Mouse (Mus musculus) forebrain, embryonic 12.5 days (tissue): Measurements from ENCODE around the gene Sin3b. TPM values are rescaled to one million over a fixed set of nuclear protein-coding genes. Genes with fewer than 3 reads are reported as not detected.

Source experiments
- ATAC-seq: fragments of 200-750 bp; cut with Nextera tagmentation; 2 replicates; pipeline ENCODE4 v1.8.0; 2017; ENCODE audit warnings: moderate TSS enrichment; ENCODE audit not compliant: low FRiP score
- H3K27ac ChIP-seq: fragments of 300-500 bp; sonication (generic); 2 replicates; pipeline ENCODE4 v1.5.1; 2016; ENCODE audit warnings: mild to moderate bottlenecking
- H3K27me3 ChIP-seq: fragments of 300-500 bp; sonication (generic); 2 replicates; pipeline ENCODE4 v1.6.1; 2016; ENCODE audit warnings: mild to moderate bottlenecking
- H3K36me3 ChIP-seq: fragments of 300-500 bp; sonication (generic); replicated peaks from 2 replicates; pipeline ENCODE4 v1.6.1; 2016; ENCODE audit warnings: mild to moderate bottlenecking
- H3K4me1 ChIP-seq: fragments of 300-500 bp; sonication (generic); 2 replicates; pipeline ENCODE4 v1.6.1; 2016
- H3K4me2 ChIP-seq: fragments of 300-500 bp; sonication (generic); 2 replicates; pipeline ENCODE4 v1.6.1; 2016; ENCODE audit warnings: mild to moderate bottlenecking, moderate library complexity
- H3K4me3 ChIP-seq: fragments of 300-500 bp; sonication (generic); replicated peaks from 2 replicates; pipeline ENCODE4 v1.5.1; 2016; ENCODE audit warnings: mild to moderate bottlenecking
- H3K9ac ChIP-seq: fragments of 300-500 bp; sonication (generic); 2 replicates; pipeline ENCODE4 v1.6.1; 2016; ENCODE audit warnings: mild to moderate bottlenecking
- H3K9me3 ChIP-seq: fragments of 300-500 bp; sonication (generic); 2 replicates; pipeline ENCODE4 v1.6.1; 2016
- WGBS: fragments of 180-500 bp; shearing (Covaris S2); methylation state at CpG from one replicate; pipeline ENCODE4 v1.1.7; 2016; 5-methylcytosine and 5-hydroxymethylcytosine counted together
- polyA plus RNA-seq: library from polyadenylated mRNA; unstranded; fragments of >200 nt; fragmentation: Nextera tagmentation; extraction: Ambion mirVana; gene quantifications from 2 replicates; pipeline ENCODE4 v1.2.1, GENCODE M21; 2016

The Sin3b gene
- polyA plus RNA-seq, 1 experiment from 2014 or later, result 151 TPM

- Histone ChIP-seq H3K9me3 (no peaks in the 10 kb centered on the region), H3K4me2 (no peak overlapping the region), H3K4me1 (peaks cover 11% of the 10 kb centered on the region), H3K36me3 (peaks cover 10% of the 10 kb centered on the region), H3K27ac (no peak overlapping the region), H3K4me3 (no peak overlapping the region), H3K27me3 (no peaks in the 10 kb centered on the region), H3K9ac (no peak overlapping the region)
- WGBS, result 20% methylated on average over 1 of the region's 1 CpGs
- no peak for ATAC-seq
Measured at GRCm38 (mm10) chr8:72720541-72720940, 2.5 kb upstream of the Sin3b start.

- peak overlapping the region; percentile 98 for H3K9ac ChIP-seq
- 2% methylated on average over 30 of the region's 30 CpGs for WGBS
- H3K4me3 ChIP-seq, result peak overlapping the region; percentile 93
- no peak overlapping the region for H3K27ac ChIP-seq
- no peaks in the 10 kb centered on the region for H3K9me3 ChIP-seq
- peak overlapping the region; percentile 96 for H3K4me2 ChIP-seq
- peaks cover 41% of the 10 kb centered on the region for H3K36me3 ChIP-seq
- peak; percentile 37 for ATAC-seq
- H3K4me1 ChIP-seq, result peaks cover 12% of the 10 kb centered on the region
- no peaks in the 10 kb centered on the region for H3K27me3 ChIP-seq
Measured at GRCm38 (mm10) chr8:72723651-72724001, 541 bp downstream of the Sin3b start.

DNA sequence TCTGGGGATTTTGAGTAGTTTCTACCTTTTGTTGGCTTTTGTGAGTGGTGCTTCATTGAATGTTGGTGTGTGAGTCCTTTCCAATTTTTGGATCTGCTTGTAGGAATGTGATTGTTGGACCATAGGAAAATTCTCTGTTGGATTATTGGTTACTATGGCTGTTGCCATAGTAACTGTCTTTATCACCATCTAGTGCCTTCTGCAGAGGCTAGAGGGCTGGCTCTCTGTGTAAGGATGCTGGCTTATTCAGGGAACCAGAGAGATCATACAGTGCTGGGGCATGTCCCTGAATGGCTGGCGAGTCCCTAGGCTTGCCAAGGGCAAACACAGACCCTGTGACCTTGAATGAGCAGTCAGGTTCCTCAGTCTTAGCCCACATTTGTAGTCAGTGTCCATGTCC is 5.6 kb downstream of the Sin3b start:
- Histone ChIP-seq H3K4me1 (peaks cover 14% of the 10 kb centered on the region), H3K9me3 (no peaks in the 10 kb centered on the region), H3K4me2 (no peak overlapping the region), H3K9ac (no peak overlapping the region), H3K27me3 (no peaks in the 10 kb centered on the region), H3K4me3 (no peak overlapping the region), H3K27ac (no peak overlapping the region), H3K36me3 (peaks cover 89% of the 10 kb centered on the region)
- no peak for ATAC-seq
- 94% methylated on average over 1 of the region's 1 CpGs for WGBS

DNA sequence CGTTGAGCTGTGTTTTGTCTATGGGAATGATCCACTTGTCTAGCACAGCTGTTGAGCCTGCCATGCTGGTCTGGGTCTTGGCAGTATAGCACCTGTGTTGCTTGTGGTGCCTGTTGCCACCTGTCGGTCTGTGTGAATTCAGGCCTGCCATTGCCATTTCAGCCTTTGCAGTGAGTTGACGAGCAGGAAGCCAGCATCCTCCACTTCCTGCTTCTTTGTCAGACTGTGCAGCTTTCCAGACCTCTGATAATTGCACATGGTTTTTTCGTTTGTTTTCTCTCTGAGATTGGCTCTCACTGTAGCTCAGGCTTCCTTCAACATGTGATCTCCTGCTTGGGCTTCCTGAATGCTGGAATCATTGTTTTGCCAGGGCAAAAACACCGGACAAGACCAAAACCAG is 11.9 kb downstream of the Sin3b start:
- no peak overlapping the region for H3K9ac ChIP-seq
- no peaks in the 10 kb centered on the region for H3K9me3 ChIP-seq
- 92% methylated on average over 5 of the region's 5 CpGs for WGBS
- H3K4me2 ChIP-seq, result no peak overlapping the region
- H3K36me3 ChIP-seq, result peaks cover 95% of the 10 kb centered on the region
- H3K27me3 ChIP-seq, result no peaks in the 10 kb centered on the region
- no peak overlapping the region for H3K27ac ChIP-seq
- no peaks in the 10 kb centered on the region for H3K4me1 ChIP-seq
- no peak overlapping the region for H3K4me3 ChIP-seq
- ATAC-seq, result no peak

GRCm38 (mm10) chr8:72736868-72737267 is 13.8 kb downstream of the Sin3b start:
- H3K4me1 ChIP-seq, result no peaks in the 10 kb centered on the region
- no peak overlapping the region for H3K4me2 ChIP-seq
- no peaks in the 10 kb centered on the region for H3K9me3 ChIP-seq
- no peak overlapping the region for H3K4me3 ChIP-seq
- no peak for ATAC-seq
- no peaks in the 10 kb centered on the region for H3K27me3 ChIP-seq
- H3K36me3 ChIP-seq, result peaks cover 94% of the 10 kb centered on the region
- H3K27ac ChIP-seq, result no peak overlapping the region
- no peak overlapping the region for H3K9ac ChIP-seq

DNA sequence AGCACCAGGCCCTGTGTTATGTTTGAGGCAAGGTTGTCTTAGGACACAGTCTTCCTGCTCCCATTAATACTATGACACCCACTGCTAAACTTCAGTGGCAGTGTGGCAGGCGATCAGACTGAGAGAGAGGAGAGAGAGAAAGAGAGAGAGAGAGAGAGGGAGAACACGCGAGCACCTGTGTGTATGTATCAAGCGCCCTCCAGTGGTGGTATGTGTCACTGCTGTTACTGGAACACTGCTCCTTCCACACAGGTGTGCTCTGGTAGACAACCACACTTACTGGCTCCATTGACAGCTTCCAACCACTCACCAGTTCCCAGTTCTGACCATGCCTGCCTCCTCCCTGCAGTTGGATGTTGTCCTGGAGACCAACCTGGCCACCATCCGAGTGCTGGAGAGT is 23.0 kb downstream of the Sin3b start:
- Histone ChIP-seq H3K9ac (no peak overlapping the region), H3K4me1 (no peaks in the 10 kb centered on the region), H3K36me3 (peaks cover 100% of the 10 kb centered on the region), H3K27ac (no peak overlapping the region), H3K4me2 (no peak overlapping the region), H3K9me3 (no peaks in the 10 kb centered on the region), H3K4me3 (no peak overlapping the region), H3K27me3 (no peaks in the 10 kb centered on the region)
- WGBS, result 43% methylated on average over 5 of the region's 5 CpGs
- ATAC-seq, result peak; percentile 49; the same call in 1 of the 2 replicates

GRCm38 (mm10) chr8:72749846-72750245 is 26.8 kb downstream of the Sin3b start:
- Histone ChIP-seq H3K4me2 (no peak overlapping the region), H3K4me3 (no peak overlapping the region), H3K36me3 (peaks cover 97% of the 10 kb centered on the region), H3K9ac (no peak overlapping the region), H3K4me1 (no peaks in the 10 kb centered on the region), H3K9me3 (no peaks in the 10 kb centered on the region), H3K27me3 (no peaks in the 10 kb centered on the region), H3K27ac (no peak overlapping the region)
- 92% methylated on average over 26 of the region's 26 CpGs for WGBS
- ATAC-seq, result no peak

GRCm38 (mm10) chr8:72750266-72750665 is 27.2 kb downstream of the Sin3b start:
- peaks cover 92% of the 10 kb centered on the region for H3K36me3 ChIP-seq
- no peak for ATAC-seq

DNA sequence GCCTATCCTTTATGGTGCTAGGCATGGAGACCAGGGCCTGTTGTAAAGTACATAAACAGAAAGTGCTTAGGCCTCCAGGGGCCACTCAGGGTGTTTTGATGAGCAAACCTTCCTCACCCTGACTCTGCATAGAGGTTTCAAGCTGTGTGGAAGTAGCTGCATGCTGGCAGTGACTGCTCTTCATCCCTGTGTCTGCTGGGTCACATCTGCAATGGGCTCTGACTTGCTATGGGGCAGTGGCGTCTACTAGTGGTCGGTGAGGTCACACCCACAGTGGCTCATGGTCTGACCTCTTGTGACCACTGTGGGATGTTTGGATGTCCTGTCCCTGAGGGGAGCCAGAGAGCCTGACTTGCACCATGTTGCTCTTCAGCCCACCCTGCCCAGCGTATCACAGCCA is 28.0 kb downstream of the Sin3b start:
- no peak for ATAC-seq
- no peaks in the 10 kb centered on the region for H3K9me3 ChIP-seq
- H3K9ac ChIP-seq, result no peak overlapping the region
- H3K27ac ChIP-seq, result no peak overlapping the region
- no peak overlapping the region for H3K4me2 ChIP-seq
- WGBS, result 77% methylated on average over 3 of the region's 3 CpGs
- peaks cover 92% of the 10 kb centered on the region for H3K36me3 ChIP-seq
- no peak overlapping the region for H3K4me3 ChIP-seq
- no peaks in the 10 kb centered on the region for H3K27me3 ChIP-seq
- H3K4me1 ChIP-seq, result no peaks in the 10 kb centered on the region

More at GRCm38 (mm10) chr8:72750266-72750665, 27.2 kb downstream of the Sin3b start:
- 96% methylated on average over 6 of the region's 6 CpGs for WGBS
- no peak overlapping the region for H3K9ac ChIP-seq
- no peak overlapping the region for H3K4me2 ChIP-seq
- no peak overlapping the region for H3K27ac ChIP-seq
- H3K4me1 ChIP-seq, result no peaks in the 10 kb centered on the region
- no peaks in the 10 kb centered on the region for H3K27me3 ChIP-seq
- H3K9me3 ChIP-seq, result no peaks in the 10 kb centered on the region
- H3K4me3 ChIP-seq, result no peak overlapping the region

DNA sequence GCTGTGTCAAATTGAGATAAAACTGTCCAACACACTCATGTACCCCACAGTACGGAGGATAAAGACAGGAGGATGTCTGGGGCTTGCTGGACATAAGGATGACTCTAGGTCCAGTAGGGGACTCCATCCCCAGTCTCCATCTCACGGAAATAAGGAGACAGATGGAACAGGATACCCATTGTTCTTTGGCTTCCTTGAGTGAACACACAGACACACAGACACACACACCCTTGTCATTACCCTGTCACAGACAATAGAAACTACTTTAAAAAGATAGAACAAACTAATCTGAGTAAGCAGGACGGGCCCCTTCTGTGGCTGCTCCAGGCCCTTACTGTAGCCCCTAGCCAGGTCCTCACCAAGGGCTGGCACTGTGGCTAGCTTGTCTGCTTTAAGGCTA is 29.2 kb downstream of the Sin3b start:
- ATAC-seq, result no peak
- 83% methylated on average over 3 of the region's 3 CpGs for WGBS
- Histone ChIP-seq H3K9me3 (no peaks in the 10 kb centered on the region), H3K9ac (no peak overlapping the region), H3K27me3 (no peaks in the 10 kb centered on the region), H3K4me3 (no peak overlapping the region), H3K4me2 (no peak overlapping the region), H3K36me3 (peaks cover 92% of the 10 kb centered on the region), H3K27ac (no peak overlapping the region), H3K4me1 (no peaks in the 10 kb centered on the region)

DNA sequence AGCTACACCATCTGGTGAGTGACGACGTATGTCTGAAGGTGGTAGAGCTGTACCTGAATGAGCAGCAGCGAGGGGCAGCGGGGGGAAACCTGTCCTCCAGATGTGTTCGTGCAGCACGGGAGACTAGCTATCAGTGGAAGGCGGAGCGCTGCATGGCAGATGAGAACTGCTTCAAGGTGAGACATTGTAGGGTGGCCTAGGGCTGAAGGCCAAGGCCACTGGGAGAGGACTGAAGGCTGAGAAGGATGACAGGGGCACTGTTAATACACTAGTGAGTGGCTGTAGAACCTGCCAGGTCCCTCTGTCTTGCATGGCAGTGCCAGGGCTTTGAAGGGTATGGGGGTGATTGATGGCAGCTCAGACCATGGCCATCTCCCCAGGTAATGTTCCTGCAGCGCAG is 30.1 kb downstream of the Sin3b start:
- H3K4me3 ChIP-seq, result no peak overlapping the region
- H3K4me1 ChIP-seq, result no peaks in the 10 kb centered on the region
- H3K9ac ChIP-seq, result no peak overlapping the region
- 96% methylated on average over 9 of the region's 9 CpGs for WGBS
- no peaks in the 10 kb centered on the region for H3K27me3 ChIP-seq
- H3K36me3 ChIP-seq, result peaks cover 92% of the 10 kb centered on the region
- no peaks in the 10 kb centered on the region for H3K9me3 ChIP-seq
- H3K27ac ChIP-seq, result no peak overlapping the region
- no peak for ATAC-seq
- H3K4me2 ChIP-seq, result no peak overlapping the region

DNA sequence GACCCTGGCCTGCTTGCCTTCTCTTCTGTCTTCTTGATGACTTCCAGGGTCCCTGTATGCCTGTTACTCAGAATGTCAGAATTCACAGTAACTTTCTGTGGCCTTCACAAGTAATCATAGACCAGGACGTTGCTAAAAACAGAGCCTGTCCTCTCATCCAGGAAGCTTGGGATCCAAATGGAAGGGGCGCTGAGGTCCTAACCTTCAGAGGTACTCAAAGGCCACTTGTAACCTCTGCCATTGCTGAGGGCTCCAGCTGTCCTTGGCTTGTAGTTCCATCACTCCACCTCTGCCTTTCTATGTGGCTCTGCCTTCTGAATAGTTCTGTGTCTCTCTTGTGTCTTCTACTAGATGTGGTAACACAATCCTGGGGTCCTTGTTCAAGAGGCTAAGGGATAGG is 30.7 kb downstream of the Sin3b start:
- H3K36me3 ChIP-seq, result peaks cover 92% of the 10 kb centered on the region
- no peak overlapping the region for H3K4me2 ChIP-seq
- H3K27me3 ChIP-seq, result no peaks in the 10 kb centered on the region
- no peaks in the 10 kb centered on the region for H3K4me1 ChIP-seq
- no peak for ATAC-seq
- WGBS, result 97% methylated on average over 2 of the region's 2 CpGs
- H3K27ac ChIP-seq, result no peak overlapping the region
- H3K9me3 ChIP-seq, result no peaks in the 10 kb centered on the region
- H3K9ac ChIP-seq, result no peak overlapping the region
- no peak overlapping the region for H3K4me3 ChIP-seq

DNA sequence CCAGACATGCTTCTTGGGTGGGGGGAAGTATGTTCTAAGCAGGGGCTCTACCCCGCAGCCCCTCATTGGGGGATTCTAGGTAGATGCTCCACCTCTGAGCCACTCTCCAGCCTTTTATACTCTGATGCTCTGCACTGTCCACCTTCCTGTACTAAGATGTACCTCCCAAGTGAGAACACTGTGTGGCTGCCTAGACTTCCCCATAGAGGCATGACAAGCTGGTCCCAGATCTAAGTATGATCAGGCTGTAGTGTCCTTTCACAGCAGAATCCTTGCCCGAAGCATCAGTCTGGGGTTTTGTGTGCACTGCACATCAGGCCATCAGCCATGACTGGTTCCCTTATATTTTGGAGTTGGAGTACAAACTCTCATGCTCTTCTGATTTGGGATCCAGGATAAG is 32.9 kb downstream of the Sin3b start:
- no peak overlapping the region for H3K9ac ChIP-seq
- H3K4me3 ChIP-seq, result no peak overlapping the region
- no peak overlapping the region for H3K27ac ChIP-seq
- H3K9me3 ChIP-seq, result no peaks in the 10 kb centered on the region
- no peaks in the 10 kb centered on the region for H3K4me1 ChIP-seq
- no peak for ATAC-seq
- peaks cover 76% of the 10 kb centered on the region for H3K36me3 ChIP-seq
- H3K4me2 ChIP-seq, result no peak overlapping the region
- WGBS, result 100% methylated on average over 2 of the region's 2 CpGs
- no peaks in the 10 kb centered on the region for H3K27me3 ChIP-seq
